Mouse (Mus musculus): Measurements from ENCODE around the gene Homez. TPM values are rescaled to one million over a fixed set of nuclear protein-coding genes. Genes with fewer than 3 reads are reported as not detected.

Gene Homez
- polyA plus RNA-seq, 1 experiment from 2014 or later, result 11.0 TPM

DNA sequence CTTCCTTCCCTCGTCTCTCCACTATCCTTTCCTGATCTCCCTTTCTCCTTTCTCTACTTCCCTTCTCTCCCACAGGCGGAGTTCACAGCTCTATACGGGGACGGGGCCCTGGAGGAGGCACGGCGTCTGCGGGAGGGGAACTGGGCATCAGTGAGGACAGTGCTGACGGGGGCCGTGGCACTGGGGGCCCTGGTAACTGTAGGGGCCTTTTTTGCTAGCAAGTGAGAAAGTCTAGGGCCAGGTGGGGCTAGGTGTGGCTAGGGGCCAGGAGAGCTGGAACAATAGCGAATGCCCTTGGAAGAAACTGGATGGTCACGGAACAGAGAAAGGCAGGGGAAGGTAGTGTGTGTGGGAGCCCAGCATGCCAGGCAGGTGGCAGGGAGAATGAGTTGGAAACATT, 14.5 kb upstream of the Homez start:
- Histone ChIP-seq H3K4me1 (peaks cover 35% of the 10 kb centered on the region), H3K4me3 (no peak overlapping the region), H3K9me3 (no peaks in the 10 kb centered on the region), H3K36me3 (peaks cover 27% of the 10 kb centered on the region; the same call in 1 of the 2 replicates), H3K27me3 (ENCODE audit: insufficient read depth, poor library complexity, severe bottlenecking) (no peaks in the 10 kb centered on the region), H3K27ac (peak overlapping the region; percentile 29; the same call in 1 of the 2 replicates)
- WGBS, result 87% methylated on average over 11 of the region's 11 CpGs
- DNase-seq (ENCODE audit: low spot score), result no peak

GRCm38 (mm10) chr14:54884022-54884712, 13.4 kb upstream of the Homez start:
- 22% methylated on average over 21 of the region's 21 CpGs for WGBS
- no peak for DNase-seq (ENCODE audit: low spot score)

GRCm38 (mm10) chr14:54883154-54884021, 12.6 kb upstream of the Homez start, which contains the start of the genes Bcl2l2 and Gm20521:
Gene Bcl2l2, plus strand, starts transcription at chr14:54883377.
Gene Gm20521, plus strand, starts transcription at chr14:54883441.
- H3K4me3 ChIP-seq, result peak within 1 kb of the TSS; percentile 78
- no peaks in the 10 kb centered on the region for H3K27me3 ChIP-seq (ENCODE audit: insufficient read depth, poor library complexity, severe bottlenecking)
- 1% methylated on average over 27 of the region's 27 CpGs for WGBS
- no peaks in the 10 kb centered on the region for H3K9me3 ChIP-seq
- DNase-seq (ENCODE audit: low spot score), result peak; percentile 97
- peaks cover 27% of the 10 kb centered on the region; the same call in 1 of the 2 replicates for H3K36me3 ChIP-seq
- H3K27ac ChIP-seq, result peak within 1 kb of the TSS; percentile 92
- H3K4me1 ChIP-seq, result peaks cover 35% of the 10 kb centered on the region

More at GRCm38 (mm10) chr14:54884022-54884712, 13.4 kb upstream of the Homez start:
- Histone ChIP-seq H3K4me1 (peaks cover 35% of the 10 kb centered on the region), H3K27ac (peak overlapping the region; percentile 92), H3K36me3 (peaks cover 27% of the 10 kb centered on the region; the same call in 1 of the 2 replicates), H3K9me3 (no peaks in the 10 kb centered on the region), H3K4me3 (peak overlapping the region; percentile 78), H3K27me3 (ENCODE audit: insufficient read depth, poor library complexity, severe bottlenecking) (no peaks in the 10 kb centered on the region)

- Histone ChIP-seq H3K27me3 (ENCODE audit: insufficient read depth, poor library complexity, severe bottlenecking) (no peaks in the 10 kb centered on the region), H3K36me3 (no peaks in the 10 kb centered on the region), H3K27ac (peak within 1 kb of the TSS; percentile 91), H3K9me3 (no peaks in the 10 kb centered on the region), H3K4me1 (peaks cover 22% of the 10 kb centered on the region), H3K4me3 (peak within 1 kb of the TSS; percentile 70)
- WGBS, result under 1% methylated on average over 61 of the region's 61 CpGs
- DNase-seq (ENCODE audit: low spot score), result peak; percentile 91
These were observed 6.4 kb upstream of the Homez start, which contains the start of gene Ppp1r3e for GRCm38 (mm10) chr14:54877048-54877715. Gene Ppp1r3e, minus strand, starts transcription at chr14:54877550.

GRCm38 (mm10) chr14:54876539-54877047, 5.8 kb upstream of the Homez start:
- Histone ChIP-seq H3K27me3 (ENCODE audit: insufficient read depth, poor library complexity, severe bottlenecking) (no peaks in the 10 kb centered on the region), H3K27ac (peak overlapping the region; percentile 91), H3K36me3 (no peaks in the 10 kb centered on the region), H3K9me3 (no peaks in the 10 kb centered on the region), H3K4me1 (peaks cover 22% of the 10 kb centered on the region), H3K4me3 (peak overlapping the region; percentile 70)
- WGBS, result under 1% methylated on average over 52 of the region's 72 CpGs
- DNase-seq (ENCODE audit: low spot score), result peak; percentile 92

- peak overlapping the region; percentile 70 for H3K4me3 ChIP-seq
- H3K27ac ChIP-seq, result peak overlapping the region; percentile 91
- 1% methylated on average over 36 of the region's 36 CpGs for WGBS
- peak; percentile 80 for DNase-seq (ENCODE audit: low spot score)
- H3K9me3 ChIP-seq, result no peaks in the 10 kb centered on the region
- peaks cover 20% of the 10 kb centered on the region for H3K4me1 ChIP-seq
- H3K27me3 ChIP-seq (ENCODE audit: insufficient read depth, poor library complexity, severe bottlenecking), result no peaks in the 10 kb centered on the region
- no peaks in the 10 kb centered on the region for H3K36me3 ChIP-seq
These were observed 5.2 kb upstream of the Homez start for GRCm38 (mm10) chr14:54875844-54876538.

DNA sequence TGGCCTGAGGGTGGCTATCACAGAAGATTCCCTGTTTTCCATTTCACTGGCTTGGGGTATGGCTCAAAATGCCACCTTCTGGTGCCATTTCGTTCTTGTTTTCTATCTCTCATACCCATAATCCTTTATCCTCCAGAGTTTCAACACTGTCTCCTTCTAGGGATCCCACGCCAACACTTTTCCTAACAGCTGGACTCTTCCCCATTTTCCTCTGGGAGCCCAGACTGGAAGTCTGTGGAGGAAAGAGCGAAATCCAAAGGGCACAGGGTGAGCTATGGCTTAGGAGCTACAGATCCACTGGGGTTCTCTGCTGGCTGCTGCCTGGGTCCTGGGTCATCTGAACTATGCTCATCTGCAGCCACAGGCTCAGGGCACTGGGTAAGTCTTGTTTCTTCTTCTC, 3.4 kb upstream of the Homez start:
- no peaks in the 10 kb centered on the region for H3K9me3 ChIP-seq
- no peaks in the 10 kb centered on the region for H3K27me3 ChIP-seq (ENCODE audit: insufficient read depth, poor library complexity, severe bottlenecking)
- no peak overlapping the region for H3K27ac ChIP-seq
- H3K36me3 ChIP-seq, result no peaks in the 10 kb centered on the region
- H3K4me1 ChIP-seq, result peaks cover 20% of the 10 kb centered on the region
- no peak overlapping the region for H3K4me3 ChIP-seq
- no peak for DNase-seq (ENCODE audit: low spot score)
- WGBS, result 91% methylated on average over 3 of the region's 3 CpGs

- H3K27me3 ChIP-seq (ENCODE audit: insufficient read depth, poor library complexity, severe bottlenecking), result no peaks in the 10 kb centered on the region
- DNase-seq (ENCODE audit: low spot score), result no peak
- 81% methylated on average over 4 of the region's 4 CpGs for WGBS
- H3K27ac ChIP-seq, result no peak overlapping the region
- H3K4me1 ChIP-seq, result peaks cover 5% of the 10 kb centered on the region; the same call in 1 of the 2 replicates
- no peak overlapping the region for H3K4me3 ChIP-seq
- no peaks in the 10 kb centered on the region for H3K36me3 ChIP-seq
- no peaks in the 10 kb centered on the region for H3K9me3 ChIP-seq
These were observed 2.7 kb downstream of the Homez start for GRCm38 (mm10) chr14:54868026-54868425.

- 49% methylated on average over 5 of the region's 5 CpGs for WGBS
- H3K27me3 ChIP-seq (ENCODE audit: insufficient read depth, poor library complexity, severe bottlenecking), result no peaks in the 10 kb centered on the region
- no peak for DNase-seq (ENCODE audit: low spot score)
- no peaks in the 10 kb centered on the region for H3K36me3 ChIP-seq
- peaks cover 6% of the 10 kb centered on the region; the same call in 1 of the 2 replicates for H3K4me1 ChIP-seq
- H3K4me3 ChIP-seq, result no peak overlapping the region
- H3K27ac ChIP-seq, result no peak overlapping the region
- H3K9me3 ChIP-seq, result no peaks in the 10 kb centered on the region
These were observed 3.8 kb downstream of the Homez start for GRCm38 (mm10) chr14:54866936-54867335.

GRCm38 (mm10) chr14:54866268-54866667, 4.5 kb downstream of the Homez start:
- no peak for DNase-seq (ENCODE audit: low spot score)
- WGBS, result 62% methylated on average over 3 of the region's 3 CpGs
- H3K4me3 ChIP-seq, result no peak overlapping the region

DNA sequence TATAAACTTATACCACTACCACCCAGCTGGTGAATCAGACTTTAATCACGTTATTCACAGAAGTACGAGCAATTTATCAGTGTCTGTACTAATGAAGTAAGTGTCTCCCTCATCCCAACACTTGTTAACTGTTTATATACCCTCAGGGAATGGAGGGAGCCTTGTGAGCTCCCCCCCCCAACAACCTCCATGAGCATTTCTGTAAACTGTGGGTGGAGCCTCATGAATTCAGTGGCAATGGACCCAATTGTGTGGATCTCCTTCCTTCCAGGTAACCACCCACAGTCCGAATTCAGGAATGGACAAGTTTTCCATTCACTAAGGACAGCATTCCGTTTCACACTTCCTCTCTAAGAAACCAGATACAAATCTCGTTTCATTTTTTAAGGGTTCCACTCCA, 5.1 kb downstream of the Homez start:
- no peaks in the 10 kb centered on the region for H3K36me3 ChIP-seq
- peaks cover 6% of the 10 kb centered on the region; the same call in 1 of the 2 replicates for H3K4me1 ChIP-seq
- 75% methylated on average over 5 of the region's 5 CpGs for WGBS
- DNase-seq (ENCODE audit: low spot score), result no peak
- no peaks in the 10 kb centered on the region for H3K9me3 ChIP-seq
- H3K4me3 ChIP-seq, result no peak overlapping the region
- H3K27me3 ChIP-seq (ENCODE audit: insufficient read depth, poor library complexity, severe bottlenecking), result no peaks in the 10 kb centered on the region
- H3K27ac ChIP-seq, result no peak overlapping the region

More at GRCm38 (mm10) chr14:54866268-54866667, 4.5 kb downstream of the Homez start:
- Histone ChIP-seq H3K4me1 (peaks cover 6% of the 10 kb centered on the region; the same call in 1 of the 2 replicates), H3K36me3 (no peaks in the 10 kb centered on the region), H3K27me3 (ENCODE audit: insufficient read depth, poor library complexity, severe bottlenecking) (no peaks in the 10 kb centered on the region), H3K9me3 (no peaks in the 10 kb centered on the region), H3K27ac (no peak overlapping the region)
